Mouse (Mus musculus): ENCODE results near the gene Cyth3. TPM values are rescaled to one million over a fixed set of nuclear protein-coding genes. Genes with fewer than 3 reads are reported as not detected.

Cyth3 gene
- total and polyA plus RNA-seq, 2 experiments from 2014 or later: 35.5 to 43.3 TPM

GRCm38 (mm10) chr5:143627926-143628325 is 5.7 kb downstream of the Cyth3 start:
- 100% methylated on average over 1 of the region's 1 CpGs for WGBS
- DNase-seq (ENCODE audit: low spot score) (no peak), ATAC-seq (no peak)
- no peak overlapping the region for H3K9ac ChIP-seq (replicated peaks; ENCODE audit: low read length)
- H3K27ac ChIP-seq: no peak overlapping the region
- H3K4me3 ChIP-seq (ENCODE audit: low read length): no peak overlapping the region
- H3K9me3 ChIP-seq (ENCODE audit: low read length): no peaks in the 10 kb centered on the region
- H3K27me3 ChIP-seq (ENCODE audit: insufficient read depth, low read length): no peaks in the 10 kb centered on the region
- peaks cover 5% of the 10 kb centered on the region; the same call in 1 of the 2 replicates for H3K4me1 ChIP-seq (ENCODE audit: insufficient read depth, low read length)
- H3K4me2 ChIP-seq (ENCODE audit: low read depth, low read length): no peak overlapping the region
- no peaks in the 10 kb centered on the region for H3K36me3 ChIP-seq (ENCODE audit: insufficient read depth, low read length)
- no peak for TF ChIP-seq CTCF (IDR thresholded peaks at IDR 0.05; ENCODE audit: low read depth)

DNA sequence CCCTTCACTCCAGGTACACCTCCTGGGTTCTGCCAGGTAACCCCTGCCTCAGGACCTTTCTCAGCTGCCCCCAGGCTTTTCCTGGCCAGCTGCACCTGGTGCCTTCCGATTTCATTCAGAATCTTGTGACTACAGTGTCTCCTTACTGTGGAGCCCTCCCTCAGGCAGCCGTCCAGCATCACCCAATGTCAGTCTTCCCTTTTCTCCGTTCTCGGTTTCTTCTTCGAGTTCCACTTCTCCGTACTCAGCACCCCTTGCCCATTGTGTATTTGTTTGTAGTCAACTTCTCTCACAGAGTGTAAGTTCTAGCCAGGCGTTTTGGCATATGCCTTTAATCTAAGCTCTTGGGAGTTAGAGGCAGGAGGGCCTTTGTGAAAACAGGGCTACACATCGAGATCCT is 7.4 kb downstream of the Cyth3 start:
- peaks cover 8% of the 10 kb centered on the region for H3K4me1 ChIP-seq (ENCODE audit: insufficient read depth, low read length)
- H3K9ac ChIP-seq (replicated peaks; ENCODE audit: low read length): no peak overlapping the region
- no peak overlapping the region for H3K4me2 ChIP-seq (ENCODE audit: low read depth, low read length)
- WGBS: 87% methylated on average over 8 of the region's 8 CpGs
- DNase-seq (ENCODE audit: low spot score): no peak
- no peak overlapping the region for H3K4me3 ChIP-seq (ENCODE audit: low read length)
- TF ChIP-seq CTCF (IDR thresholded peaks at IDR 0.05; ENCODE audit: low read depth): no peak
- H3K27me3 ChIP-seq (ENCODE audit: insufficient read depth, low read length): no peaks in the 10 kb centered on the region
- H3K36me3 ChIP-seq (ENCODE audit: insufficient read depth, low read length): no peaks in the 10 kb centered on the region
- no peak overlapping the region for H3K27ac ChIP-seq
- no peaks in the 10 kb centered on the region for H3K9me3 ChIP-seq (ENCODE audit: low read length)
- no peak for ATAC-seq

DNA sequence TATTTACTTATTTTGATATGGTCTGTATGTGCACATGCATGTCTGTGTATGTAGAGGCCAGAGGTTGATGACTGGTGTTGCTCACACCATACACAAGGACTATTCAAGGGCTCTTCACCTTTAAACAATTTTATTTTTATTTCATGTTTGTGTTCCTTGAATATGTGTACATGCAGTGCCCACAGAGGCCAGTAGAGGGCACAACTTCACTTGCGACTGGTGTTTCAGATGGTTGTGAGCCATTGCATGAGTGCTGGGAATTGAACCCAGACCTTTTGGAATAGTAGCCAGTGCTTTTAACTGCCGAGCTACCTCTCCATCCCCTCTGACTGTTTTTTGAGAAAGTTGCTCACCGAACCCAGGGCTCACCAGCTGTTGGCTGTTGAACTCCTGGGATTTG is 8.0 kb downstream of the Cyth3 start:
- no peak overlapping the region for H3K4me2 ChIP-seq (ENCODE audit: low read depth, low read length)
- no peak for DNase-seq (ENCODE audit: low spot score)
- WGBS: 96% methylated on average over 3 of the region's 3 CpGs
- TF ChIP-seq CTCF (IDR thresholded peaks at IDR 0.05; ENCODE audit: low read depth): peak; percentile 27; the same call in 1 of the 2 replicates
- H3K4me1 ChIP-seq (ENCODE audit: insufficient read depth, low read length): peaks cover 10% of the 10 kb centered on the region
- no peaks in the 10 kb centered on the region for H3K36me3 ChIP-seq (ENCODE audit: insufficient read depth, low read length)
- H3K9ac ChIP-seq (replicated peaks; ENCODE audit: low read length): no peak overlapping the region
- H3K4me3 ChIP-seq (ENCODE audit: low read length): no peak overlapping the region
- no peaks in the 10 kb centered on the region for H3K27me3 ChIP-seq (ENCODE audit: insufficient read depth, low read length)
- no peak overlapping the region for H3K27ac ChIP-seq
- ATAC-seq: no peak
- H3K9me3 ChIP-seq (ENCODE audit: low read length): no peaks in the 10 kb centered on the region

DNA sequence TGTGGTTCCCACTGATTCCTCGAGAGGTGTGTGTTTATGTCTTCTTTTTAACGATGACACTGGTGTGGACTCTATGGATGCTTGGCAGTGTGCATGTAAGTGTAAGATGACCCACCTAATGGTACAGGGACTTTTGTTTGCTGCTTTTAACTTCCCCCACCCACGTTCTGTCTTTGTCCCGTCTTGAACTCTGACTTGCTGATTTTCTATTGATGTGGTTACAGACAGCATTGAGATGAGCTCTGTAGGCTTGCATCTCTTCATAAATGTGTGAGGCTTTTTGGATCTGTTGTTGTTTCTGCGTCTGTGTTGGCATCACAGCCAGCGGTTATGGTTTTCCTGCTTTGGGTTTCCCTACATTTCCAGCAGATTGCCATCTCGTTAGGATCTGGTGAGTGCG is 8.5 kb downstream of the Cyth3 start:
- no peak for DNase-seq (ENCODE audit: low spot score)
- 86% methylated on average over 8 of the region's 8 CpGs for WGBS
- TF ChIP-seq CTCF (IDR thresholded peaks at IDR 0.05; ENCODE audit: low read depth): no peak
- Histone ChIP-seq H3K4me2 (ENCODE audit: low read depth, low read length) (no peak overlapping the region), H3K4me3 (ENCODE audit: low read length) (no peak overlapping the region), H3K4me1 (ENCODE audit: insufficient read depth, low read length) (peaks cover 10% of the 10 kb centered on the region), H3K9me3 (ENCODE audit: low read length) (no peaks in the 10 kb centered on the region), H3K27ac (no peak overlapping the region), H3K36me3 (ENCODE audit: insufficient read depth, low read length) (no peaks in the 10 kb centered on the region), H3K27me3 (ENCODE audit: insufficient read depth, low read length) (no peaks in the 10 kb centered on the region), H3K9ac (replicated peaks; ENCODE audit: low read length) (no peak overlapping the region)
- ATAC-seq: no peak

- H3K36me3 ChIP-seq (ENCODE audit: insufficient read depth, low read length): no peaks in the 10 kb centered on the region
- DNase-seq (ENCODE audit: low spot score) (no peak), ATAC-seq (no peak)
- TF ChIP-seq CTCF (IDR thresholded peaks at IDR 0.05; ENCODE audit: low read depth): no peak
- no peaks in the 10 kb centered on the region for H3K27me3 ChIP-seq (ENCODE audit: insufficient read depth, low read length)
- no peak overlapping the region for H3K9ac ChIP-seq (replicated peaks; ENCODE audit: low read length)
- WGBS: 90% methylated on average over 8 of the region's 8 CpGs
- no peak overlapping the region for H3K4me3 ChIP-seq (ENCODE audit: low read length)
- H3K4me2 ChIP-seq (ENCODE audit: low read depth, low read length): no peak overlapping the region
- peaks cover 8% of the 10 kb centered on the region; the same call in 1 of the 2 replicates for H3K4me1 ChIP-seq (ENCODE audit: insufficient read depth, low read length)
- H3K9me3 ChIP-seq (ENCODE audit: low read length): no peaks in the 10 kb centered on the region
- H3K27ac ChIP-seq: no peak overlapping the region
Measured at GRCm38 (mm10) chr5:143631559-143631958, 9.3 kb downstream of the Cyth3 start.

- no peak for TF ChIP-seq CTCF (IDR thresholded peaks at IDR 0.05; ENCODE audit: low read depth)
- H3K4me2 ChIP-seq (ENCODE audit: low read depth, low read length): no peak overlapping the region
- no peaks in the 10 kb centered on the region for H3K27me3 ChIP-seq (ENCODE audit: insufficient read depth, low read length)
- H3K4me1 ChIP-seq (ENCODE audit: insufficient read depth, low read length): peaks cover 8% of the 10 kb centered on the region; the same call in 1 of the 2 replicates
- peak overlapping the region; percentile 34; the same call in 1 of the 2 replicates for H3K27ac ChIP-seq
- no peak overlapping the region for H3K4me3 ChIP-seq (ENCODE audit: low read length)
- H3K9me3 ChIP-seq (ENCODE audit: low read length): no peaks in the 10 kb centered on the region
- H3K36me3 ChIP-seq (ENCODE audit: insufficient read depth, low read length): no peaks in the 10 kb centered on the region
- 68% methylated on average over 9 of the region's 9 CpGs for WGBS
- ATAC-seq (no peak), DNase-seq (ENCODE audit: low spot score) (no peak)
- no peak overlapping the region for H3K9ac ChIP-seq (replicated peaks; ENCODE audit: low read length)
Measured at GRCm38 (mm10) chr5:143632674-143633557, 10.7 kb downstream of the Cyth3 start.

GRCm38 (mm10) chr5:143633558-143633871 is 11.3 kb downstream of the Cyth3 start:
- Histone ChIP-seq H3K9ac (replicated peaks; ENCODE audit: low read length) (no peak overlapping the region), H3K4me3 (ENCODE audit: low read length) (no peak overlapping the region), H3K4me2 (ENCODE audit: low read depth, low read length) (no peak overlapping the region), H3K27me3 (ENCODE audit: insufficient read depth, low read length) (no peaks in the 10 kb centered on the region), H3K27ac (peak overlapping the region; percentile 34; the same call in 1 of the 2 replicates), H3K4me1 (ENCODE audit: insufficient read depth, low read length) (peaks cover 8% of the 10 kb centered on the region; the same call in 1 of the 2 replicates), H3K9me3 (ENCODE audit: low read length) (no peaks in the 10 kb centered on the region), H3K36me3 (ENCODE audit: insufficient read depth, low read length) (no peaks in the 10 kb centered on the region)
- ATAC-seq: no peak
- TF ChIP-seq CTCF (IDR thresholded peaks at IDR 0.05; ENCODE audit: low read depth): no peak
- no peak for DNase-seq (ENCODE audit: low spot score)
- 57% methylated on average over 5 of the region's 5 CpGs for WGBS
